Mouse (Mus musculus) megakaryocyte, adult 5-6 weeks (primary cell): ENCODE results near the gene Defb22. TPM values are rescaled to one million over a fixed set of nuclear protein-coding genes. Genes with fewer than 3 reads are reported as not detected.

ENCODE experiments used
- ATAC-seq: 2 replicates; pipeline ENCODE4 v1.8.0; 2016; ENCODE audit warnings: mild to moderate bottlenecking, inconsistent platforms; ENCODE audit not compliant: poor library complexity, severe bottlenecking
- total RNA-seq, 2 experiments: library from RNA; stranded (forward) in 1 of 2; stranded (reverse) in 1 of 2; fragments of 153-499, 151-499 nt in 1 of 2; fragments of 221-1000, 200-1000 nt in 1 of 2; gene quantifications; 2 replicates each; pipeline versions ENCODE4 v1.2.3 to v1.2.4; 2015 to 2017

The Defb22 gene
- total RNA-seq (2015): not detected in 2 replicates
- not detected in 2 replicates for total RNA-seq (2017)

DNA sequence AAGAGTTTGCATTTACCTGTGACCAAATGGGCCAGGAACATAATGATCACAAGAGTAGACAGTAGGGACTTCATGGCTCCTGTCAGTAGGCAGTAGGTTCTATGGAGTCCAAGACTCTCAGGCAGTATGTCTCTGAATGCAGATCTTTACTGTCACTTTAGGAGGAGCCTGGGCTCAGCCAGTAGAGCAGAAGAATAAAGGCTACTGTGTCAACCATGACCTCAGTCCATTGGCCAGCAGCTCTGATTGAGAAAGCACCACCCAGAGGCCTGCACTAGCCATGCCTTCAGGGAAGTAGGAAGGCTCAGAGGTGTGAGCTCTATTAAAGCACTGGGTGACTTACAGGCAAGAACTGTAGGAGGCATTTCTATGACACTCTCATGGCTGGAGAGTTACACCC lies at the start of gene Defb22:
Gene Defb22, minus strand, starts transcription at position 101 of the 400 bp plus-strand sequence.
- ATAC-seq: no peak

- no peak for ATAC-seq
Observed at GRCm38 (mm10) chr2:152517981-152518380, 28.0 kb upstream of the Defb22 start, which contains the start of gene Defb28. Gene Defb28 (plus strand): TSS chr2:152518255.

DNA sequence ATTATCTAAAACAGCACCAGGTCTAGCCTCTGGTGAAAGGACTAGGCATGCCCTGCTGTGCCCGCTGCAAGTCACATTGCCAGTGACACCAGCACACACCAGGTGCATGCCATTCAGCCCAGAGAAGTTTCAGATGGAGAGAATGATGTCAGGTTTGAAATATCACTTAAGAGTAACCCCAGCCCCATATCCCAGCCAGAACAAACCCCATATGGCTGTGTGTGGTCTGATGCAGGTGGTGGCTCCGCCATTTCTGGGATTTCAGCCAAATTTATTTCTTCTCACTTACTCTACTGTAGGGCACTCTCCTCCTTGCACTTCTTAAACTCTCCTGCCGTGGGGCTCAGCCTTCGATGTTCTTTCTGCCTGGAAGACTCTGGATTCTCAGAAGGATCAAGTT lies 26.1 kb upstream of the Defb22 start:
- no peak for ATAC-seq

DNA sequence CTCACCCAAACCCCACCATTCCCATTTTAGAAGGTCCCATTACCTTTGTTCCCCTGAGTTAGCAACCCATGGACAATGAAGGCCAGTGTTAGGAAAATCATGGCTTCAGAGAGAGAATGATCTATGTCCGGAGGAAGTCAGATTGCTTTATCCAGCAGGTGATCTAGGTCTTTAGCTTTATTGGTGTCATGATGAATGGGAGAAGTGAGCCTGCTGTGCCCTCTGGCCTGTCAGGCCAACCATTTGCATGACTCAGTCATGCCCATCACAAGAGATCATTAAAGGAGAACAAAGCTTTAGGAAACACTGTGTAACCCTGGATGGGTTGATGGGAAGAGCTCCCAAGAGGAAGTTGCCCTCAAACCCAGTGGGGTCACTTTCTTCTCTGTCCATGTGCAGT lies 21.7 kb upstream of the Defb22 start, which contains the start of gene Defb26:
Gene Defb26, minus strand, starts transcription at position 101 of the 400 bp plus-strand sequence.
- ATAC-seq: no peak

GRCm38 (mm10) chr2:152503950-152504349 lies 14.0 kb upstream of the Defb22 start:
- ATAC-seq: no peak

- no peak for ATAC-seq
Observed at GRCm38 (mm10) chr2:152500863-152501229, 10.9 kb upstream of the Defb22 start.

- no peak for ATAC-seq
Observed at GRCm38 (mm10) chr2:152500204-152500862, 10.4 kb upstream of the Defb22 start.

- no peak for ATAC-seq
Observed at GRCm38 (mm10) chr2:152498020-152498419, 8.1 kb upstream of the Defb22 start.

DNA sequence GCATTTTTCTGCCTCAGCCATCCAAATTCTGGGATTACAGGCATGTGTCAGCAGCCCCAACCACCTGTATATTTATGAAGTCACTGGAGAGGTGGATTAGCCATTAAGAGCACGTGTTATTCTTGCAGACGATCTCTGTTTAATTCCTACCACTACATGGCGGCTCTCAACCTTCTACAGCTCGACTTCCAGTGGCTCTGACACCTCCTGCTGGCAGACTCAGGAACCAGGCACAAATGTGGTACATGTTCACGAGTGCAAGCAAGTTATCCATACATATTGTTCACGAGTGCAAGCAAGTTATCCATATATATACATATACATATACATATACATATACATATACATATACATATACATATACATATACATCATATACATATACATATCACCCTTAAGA lies 3.2 kb upstream of the Defb22 start:
- ATAC-seq: no peak

DNA sequence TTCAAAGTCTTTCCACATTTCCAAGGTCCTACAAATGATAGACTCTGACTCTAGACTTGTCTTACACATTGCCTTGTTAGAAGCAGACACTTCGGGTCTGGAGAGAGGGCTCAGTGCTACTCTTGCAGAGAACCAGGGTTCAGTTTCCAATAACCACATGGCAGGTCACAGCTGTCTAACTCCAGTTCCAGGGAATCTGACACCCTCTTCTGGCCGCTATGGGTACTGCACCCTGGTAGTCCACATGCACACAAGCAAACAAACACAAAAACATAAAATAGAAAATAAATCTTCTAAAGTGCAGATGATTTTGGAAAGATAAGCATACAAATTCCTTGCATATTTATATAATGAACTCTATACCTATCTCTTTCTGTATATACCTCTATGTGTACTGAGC lies 2.9 kb downstream of the Defb22 start:
- no peak for ATAC-seq

GRCm38 (mm10) chr2:152481726-152482125 lies 8.2 kb downstream of the Defb22 start:
- no peak for ATAC-seq

GRCm38 (mm10) chr2:152480881-152481280 lies 9.1 kb downstream of the Defb22 start:
- ATAC-seq: no peak

- no peak for ATAC-seq
Observed at GRCm38 (mm10) chr2:152476763-152477162, 13.2 kb downstream of the Defb22 start, which contains the start of gene Defb20. Gene Defb20 (plus strand): TSS chr2:152477063.

- no peak for ATAC-seq
Observed at GRCm38 (mm10) chr2:152472434-152472833, 17.5 kb downstream of the Defb22 start.

DNA sequence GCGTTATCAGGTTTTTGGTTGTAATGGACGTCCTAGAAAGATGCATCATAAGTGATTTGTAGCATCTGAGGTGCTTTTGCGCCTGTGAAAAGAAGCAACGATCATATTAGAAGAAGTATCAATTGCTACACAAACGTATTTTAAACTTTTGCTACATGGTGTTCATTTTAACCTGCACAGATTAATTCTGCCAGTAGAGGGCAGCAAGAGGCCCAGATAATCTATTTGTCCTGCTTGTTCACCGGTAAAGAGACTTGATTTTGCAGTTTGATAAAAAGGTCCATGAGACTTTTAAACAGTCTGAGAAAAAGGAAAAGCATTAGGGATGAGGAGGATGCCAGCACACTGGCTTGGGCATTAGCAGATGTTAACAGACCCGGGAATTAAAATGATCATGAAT lies 19.0 kb downstream of the Defb22 start:
- ATAC-seq: no peak; the same call in 1 of the 2 replicates

- no peak for ATAC-seq
Observed at GRCm38 (mm10) chr2:152464570-152465150, 25.3 kb downstream of the Defb22 start, which contains the start of gene Defb23. Gene Defb23 (minus strand): TSS chr2:152464620.

GRCm38 (mm10) chr2:152459241-152459640 lies 30.7 kb downstream of the Defb22 start:
- ATAC-seq: no peak

DNA sequence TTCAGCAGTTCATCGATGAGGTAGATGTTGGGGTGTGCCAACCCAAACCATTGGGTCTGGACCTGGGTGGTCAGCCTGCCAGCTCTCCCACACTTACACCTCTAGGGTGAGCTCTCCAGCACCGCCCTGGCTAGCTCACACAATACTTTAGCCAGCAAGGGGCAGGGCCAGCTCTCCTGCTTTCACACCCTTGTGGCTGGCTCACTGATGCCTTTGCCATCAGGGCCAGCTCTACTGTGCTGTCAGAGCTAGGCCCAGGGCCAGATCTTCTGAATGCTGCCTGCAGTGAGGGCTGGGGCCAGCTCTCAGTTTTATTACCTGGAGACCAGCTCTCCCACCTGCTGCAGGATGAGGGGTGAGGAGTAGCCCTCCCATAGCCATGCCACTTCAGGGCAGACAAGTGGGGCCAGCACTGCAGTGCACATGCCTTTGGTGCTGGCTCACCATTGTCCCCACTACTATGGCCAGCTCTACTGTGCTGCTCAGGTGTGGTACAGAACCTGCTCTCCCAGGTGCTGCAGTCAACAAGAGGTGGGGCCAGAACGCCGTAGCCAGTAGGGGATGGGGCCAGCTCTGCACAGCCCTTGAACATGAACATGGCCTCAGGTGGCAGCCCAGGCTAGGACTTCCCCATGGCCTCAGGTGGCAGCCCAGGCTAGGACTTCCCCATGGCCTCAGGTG lies 37.7 kb downstream of the Defb22 start:
- no peak for ATAC-seq

- no peak for ATAC-seq
Observed at GRCm38 (mm10) chr2:152450241-152450640, 39.7 kb downstream of the Defb22 start.

- ATAC-seq: no peak
Observed at GRCm38 (mm10) chr2:152447461-152447860, 42.5 kb downstream of the Defb22 start.

- ATAC-seq: no peak
Observed at GRCm38 (mm10) chr2:152446642-152447041, 43.3 kb downstream of the Defb22 start.

- ATAC-seq: no peak
Observed at GRCm38 (mm10) chr2:152443281-152443680, 46.7 kb downstream of the Defb22 start.
